ENCODE assay signal across 10 mouse cellular contexts in genomic region chr11:46920244-46920643, GRCm38 (mm10).
A peak's percentile ranks its signal among the peaks of the same experiment; 100 is the strongest.
DNase-seq lines count a peak whose midpoint lies in the region; ATAC-seq and TF ChIP-seq lines count a peak whose summit lies in the region.
"Had no signal": no experiment of that assay in that cellular context is flagged by ENCODE, and none has a peak within 500 bp of the region (broad histone marks: within the 10 kb centered on the region; RNA-seq: fewer than 3 reads in every experiment).

No protein-coding gene starts in this region.

- H3K4me3 ChIP-seq in limb, embryonic 14.5 days (replicated peaks; ENCODE audit: low read length), result no peak overlapping the region
- no peak overlapping the region for H3K4me3 ChIP-seq in limb, embryonic 10.5 days
- no peak overlapping the region for H3K4me3 ChIP-seq in cortical plate, adult 2 months (ENCODE audit: insufficient read depth, low read length)

- TF ChIP-seq CTCF in cortical plate, adult 2 months (IDR thresholded peaks at IDR 0.05; ENCODE audit: extremely low read depth, insufficient read depth, low read length), result peak; percentile 8; the same call in 1 of the 2 replicates

- no peak for TF ChIP-seq POLR2A in limb, embryonic 14.5 days (IDR thresholded peaks at IDR 0.05; ENCODE audit: borderline replicate concordance, extremely low read depth, insufficient read depth, insufficient read length)
- no peak for TF ChIP-seq POLR2A in cortical plate, adult 2 months (IDR thresholded peaks at IDR 0.05; ENCODE audit: extremely low read depth, insufficient read depth, low read length)

- no peak overlapping the region for H3K27ac ChIP-seq in limb, embryonic 14.5 days (replicated peaks; ENCODE audit: low read depth, low read length)
- H3K27ac ChIP-seq in limb, embryonic 10.5 days, result no peak overlapping the region
- no peak overlapping the region for H3K27ac ChIP-seq in cortical plate, adult 2 months (ENCODE audit: insufficient read depth, low read length)

- H3K36me3 ChIP-seq in limb, embryonic 14.5 days (ENCODE audit: control insufficient read depth, insufficient read depth, low read length), result no peaks in the 10 kb centered on the region
- H3K36me3 ChIP-seq in limb, embryonic 10.5 days, result no peaks in the 10 kb centered on the region
- H3K36me3 ChIP-seq: G1E had no signal

- intact Hi-C loops in heart, postnatal 10 days (cut with DNase I), result loop anchor here (2.0 to 5.0 kb wide), 2 partner anchors 467 to 1667 kb away; no protein-coding TSS in a partner anchor
- intact Hi-C loops in heart, postnatal 25 days (cut with DNase I), result loop anchor here (2.0 kb wide), 1 partner anchor 467 kb away; no protein-coding TSS in a partner anchor

- no peak overlapping the region for H3K4me2 ChIP-seq in limb, embryonic 14.5 days (replicated peaks; ENCODE audit: low read depth, low read length, severe bottlenecking)

- no peaks in the 10 kb centered on the region for H3K9me3 ChIP-seq in limb, embryonic 14.5 days (ENCODE audit: control insufficient read depth, low read length)
- H3K9me3 ChIP-seq in limb, embryonic 10.5 days (replicated peaks), result no peaks in the 10 kb centered on the region
- H3K9me3 ChIP-seq: G1E had no signal

- H3K4me1 ChIP-seq in limb, embryonic 14.5 days (ENCODE audit: control insufficient read depth, insufficient read depth, low read length), result no peaks in the 10 kb centered on the region
- H3K4me1 ChIP-seq in limb, embryonic 10.5 days, result 0 out of 2 replicates have a peak, but pooled peaks cover 6% of the 10 kb centered on the region
- no peaks in the 10 kb centered on the region for H3K4me1 ChIP-seq in cortical plate, adult 2 months (ENCODE audit: control insufficient read depth, insufficient read depth, low read length)

- H3K9ac ChIP-seq in limb, embryonic 14.5 days (ENCODE audit: low read depth, low read length, severe bottlenecking), result no peak overlapping the region

- no peak for ATAC-seq in limb, embryonic 14.5 days (ENCODE audit: low FRiP score, low read depth)
- ATAC-seq: inflammation-experienced regulatory T-cells, adult 6 months had no signal

- no peaks in the 10 kb centered on the region for H3K27me3 ChIP-seq in limb, embryonic 14.5 days (ENCODE audit: control insufficient read depth, insufficient read depth, low read length)
- H3K27me3 ChIP-seq in limb, embryonic 10.5 days (ENCODE audit: low read depth, poor library complexity, severe bottlenecking), result no peaks in the 10 kb centered on the region

- DNase-seq in cerebellum, adult 9-10 months, result peak; percentile 12
- DNase-seq in cerebellum, postnatal 36 days, result no peak
- peak; percentile 2 to 13 for DNase-seq in heart, postnatal 10 days
- DNase-seq in heart, postnatal 25 days (ENCODE audit: low spot score), result no peak
- DNase-seq in limb, embryonic 14.5 days (ENCODE audit: low spot score), result peak; percentile 38
- no peak for DNase-seq in limb, embryonic 10.5 days (ENCODE audit: low spot score)
- DNase-seq in thymus, postnatal 10 days (ENCODE audit: low spot score in 2 of 2), result no peak

- 82% methylated on average over 1 of the region's 1 CpGs for WGBS in limb, embryonic 14.5 days
- WGBS in limb, embryonic 10.5 days, result 95% methylated on average over 1 of the region's 1 CpGs

Comparison
In these comparisons a context has a peak if more than half of its experiments do, and no peak if none do; other contexts are left out.
1. DNase-seq: peak in cerebellum, adult 9-10 months (single experiment), heart, postnatal 10 days (2 of 2) and limb, embryonic 14.5 days (single experiment); none in cerebellum, postnatal 36 days (0 of 2), heart, postnatal 25 days (single experiment), limb, embryonic 10.5 days (single experiment) and thymus, postnatal 10 days (0 of 2).